Mouse (Mus musculus): ENCODE results near the gene Efcab7.

Efcab7 gene

DNA sequence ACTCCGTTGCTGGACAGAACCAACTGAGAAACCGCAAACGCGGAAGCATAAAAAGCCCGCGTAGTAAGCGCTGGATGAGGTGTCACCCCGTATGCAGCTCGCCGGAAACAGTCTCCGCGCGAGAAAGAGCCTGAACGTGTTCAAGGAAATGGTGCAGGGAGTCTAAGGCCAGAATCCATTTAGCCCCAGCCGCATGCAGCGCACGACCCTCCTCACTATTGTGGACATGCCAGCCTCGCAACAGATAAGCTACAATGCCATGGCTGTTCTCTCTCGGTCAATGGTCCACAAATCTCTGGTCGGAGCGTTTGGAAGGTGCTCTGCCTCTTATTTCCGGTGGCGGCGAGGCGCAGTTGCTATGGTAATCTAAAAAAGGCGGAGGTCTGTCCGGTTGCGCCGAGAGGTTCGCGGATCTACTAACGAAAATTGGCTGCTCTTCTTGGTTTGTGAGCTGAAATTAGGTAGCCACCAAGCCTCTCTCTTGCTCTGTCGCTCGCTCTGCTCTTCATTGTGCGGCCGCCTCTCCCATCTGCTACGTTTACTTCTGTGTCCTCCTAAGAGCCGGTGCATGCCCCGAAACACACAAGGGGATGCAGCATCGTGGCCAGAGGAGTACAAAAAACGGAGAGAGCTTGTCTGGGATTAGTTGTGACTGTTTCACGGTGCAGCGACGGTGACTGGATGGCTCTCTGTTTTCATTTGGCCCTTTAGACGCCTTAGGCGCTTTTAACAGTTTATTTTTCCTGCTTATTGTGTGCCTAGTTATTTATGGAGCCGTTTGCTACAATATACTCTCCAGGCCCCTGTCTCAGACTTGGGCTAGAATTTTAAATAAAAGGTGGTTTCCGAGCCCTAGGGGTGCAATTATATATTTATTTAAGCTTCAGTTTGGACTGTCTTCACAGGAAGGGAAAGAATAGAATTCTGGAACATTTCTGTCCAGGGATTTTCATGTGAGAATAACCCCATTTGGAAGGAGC, at the start of gene Efcab7:
Efcab7 (plus strand) TSS at position 105 of the 980 bp plus-strand sequence.
- DNase-seq (ENCODE audit: extremely low spot score): peak; percentile 91

GRCm38 (mm10) chr4:99792365-99792764, 36.6 kb upstream of the Efcab7 start:
- no peak for DNase-seq (ENCODE audit: extremely low spot score)

- DNase-seq (ENCODE audit: extremely low spot score): no peak
Observed at GRCm38 (mm10) chr4:99816697-99817460, 12.1 kb upstream of the Efcab7 start.

DNA sequence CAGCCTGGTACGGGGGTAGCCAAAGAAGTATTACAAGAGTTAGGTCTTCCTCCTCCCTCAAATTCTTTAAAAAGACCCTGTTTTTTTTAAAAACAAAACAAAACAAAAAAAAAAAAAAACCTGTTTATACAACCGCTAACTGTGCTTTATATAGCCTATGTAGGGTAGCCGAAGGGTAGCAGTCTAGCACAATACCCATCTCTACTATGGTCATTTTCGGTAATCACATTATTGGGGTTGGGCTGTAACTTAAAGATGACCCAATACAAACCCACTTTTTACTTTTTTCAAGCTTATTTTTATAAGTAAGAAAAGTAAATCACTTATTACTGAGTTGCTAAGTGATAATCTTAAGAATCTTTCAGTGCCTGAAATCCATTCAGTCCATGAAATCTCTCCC, 661 bp upstream of the Efcab7 start:
- no peak for DNase-seq (ENCODE audit: extremely low spot score)

DNA sequence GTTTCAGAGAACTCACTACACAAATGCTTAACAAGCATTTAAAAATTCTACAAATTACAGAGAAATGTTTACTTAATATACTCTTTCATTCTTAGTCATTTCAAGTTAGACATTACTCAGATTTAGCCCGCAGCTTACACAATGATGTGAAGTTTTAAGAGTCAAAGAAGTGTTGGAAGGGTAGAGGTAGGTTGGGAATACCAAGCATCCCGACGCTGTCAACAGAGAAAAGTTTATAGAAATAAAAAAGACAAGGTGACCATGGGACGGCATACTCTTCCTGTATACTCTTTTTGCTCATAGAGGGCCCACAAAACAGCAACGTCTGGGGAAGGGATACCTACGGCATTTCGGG, 282 bp upstream of the Efcab7 start:
- no peak for DNase-seq (ENCODE audit: extremely low spot score)

DNA sequence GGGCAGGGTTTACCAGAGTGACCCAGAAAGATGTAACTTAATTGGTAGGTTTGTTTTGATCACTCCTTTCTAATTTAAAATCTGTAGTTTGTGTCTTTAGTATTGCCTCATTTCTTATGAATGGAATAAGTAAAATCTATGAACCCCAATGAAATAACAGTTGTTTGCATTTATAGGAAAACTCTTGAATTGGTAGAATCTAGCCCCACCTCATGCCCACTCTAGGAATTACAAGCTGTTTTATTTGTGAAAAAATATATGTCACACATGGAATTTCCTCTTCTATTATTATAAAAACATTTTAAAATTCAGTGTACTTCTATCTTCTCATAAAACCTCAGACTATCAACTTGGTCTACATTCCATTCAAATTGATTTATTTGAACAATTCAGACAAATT, 52.9 kb downstream of the Efcab7 start:
- peak; percentile 18 for DNase-seq (ENCODE audit: extremely low spot score)

DNA sequence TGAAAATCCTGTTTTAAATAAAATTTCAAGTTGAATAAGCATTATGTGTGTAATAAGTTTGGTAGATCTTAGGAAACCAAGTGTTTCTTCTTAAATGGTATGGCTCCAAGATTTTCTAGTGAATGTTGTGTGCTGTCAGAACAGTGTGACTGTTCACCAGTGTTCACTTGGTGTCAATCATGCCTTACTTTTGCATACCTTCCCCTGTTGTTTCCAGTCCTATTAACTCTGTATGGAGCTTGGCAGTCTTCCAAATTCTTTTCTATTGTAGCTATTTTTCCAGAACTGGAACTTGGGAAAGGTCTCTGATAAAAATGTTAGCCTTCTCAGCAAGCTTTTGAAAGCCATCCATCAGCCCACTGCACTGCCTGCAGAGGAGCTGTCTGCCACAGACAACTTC, 53.4 kb downstream of the Efcab7 start:
- no peak for DNase-seq (ENCODE audit: extremely low spot score)

- DNase-seq (ENCODE audit: extremely low spot score): no peak
Observed at GRCm38 (mm10) chr4:99913894-99914451, 85.0 kb downstream of the Efcab7 start.

DNA sequence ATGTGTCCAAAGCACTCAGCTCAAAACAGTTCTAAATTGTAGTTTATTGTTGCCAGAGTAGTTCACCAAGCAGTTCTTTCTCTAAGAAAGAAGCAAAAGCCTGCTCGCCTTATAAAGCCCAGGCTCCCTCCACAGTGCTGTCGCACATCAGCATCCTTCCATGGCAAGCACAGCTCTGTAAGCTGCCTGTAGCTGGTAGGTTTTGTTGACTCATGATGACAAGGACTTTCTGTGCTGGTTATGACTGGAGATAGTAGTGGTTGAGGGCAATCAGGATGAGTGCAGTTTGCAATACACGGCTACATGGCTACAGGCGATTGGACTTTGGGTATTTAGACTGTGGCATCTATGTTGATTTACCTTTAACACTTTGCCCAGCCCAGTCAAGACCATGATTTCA, 97.4 kb downstream of the Efcab7 start:
- no peak for DNase-seq (ENCODE audit: extremely low spot score)

GRCm38 (mm10) chr4:99928521-99928920, 99.5 kb downstream of the Efcab7 start:
- no peak for DNase-seq (ENCODE audit: extremely low spot score)

DNA sequence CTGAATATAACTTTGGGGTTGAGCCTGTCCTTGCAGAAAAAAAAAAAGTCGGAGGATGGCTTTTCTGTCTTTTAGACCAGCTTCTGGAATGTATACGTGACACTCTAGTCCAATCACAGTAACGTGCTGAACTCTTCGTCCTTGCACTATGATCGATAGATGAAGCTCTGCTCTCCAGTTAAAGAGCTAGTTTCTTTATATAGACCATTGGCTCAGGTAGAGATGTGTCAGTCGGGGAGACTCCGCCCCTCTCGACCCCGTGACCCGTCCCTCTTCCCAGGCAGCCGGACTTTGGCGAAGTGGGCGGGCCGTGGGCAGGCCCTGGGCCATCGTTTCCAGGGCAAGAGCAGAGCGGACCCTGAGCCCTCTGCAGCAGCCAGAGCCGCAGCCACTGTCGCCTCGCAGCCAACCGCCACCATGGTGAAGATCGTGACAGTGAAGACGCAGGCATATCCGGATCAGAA, 100.2 kb downstream of the Efcab7 start, which contains the start of gene Pgm1:
Pgm1 (plus strand) TSS at position 266 of the 464 bp plus-strand sequence.
- no peak for DNase-seq (ENCODE audit: extremely low spot score)

DNA sequence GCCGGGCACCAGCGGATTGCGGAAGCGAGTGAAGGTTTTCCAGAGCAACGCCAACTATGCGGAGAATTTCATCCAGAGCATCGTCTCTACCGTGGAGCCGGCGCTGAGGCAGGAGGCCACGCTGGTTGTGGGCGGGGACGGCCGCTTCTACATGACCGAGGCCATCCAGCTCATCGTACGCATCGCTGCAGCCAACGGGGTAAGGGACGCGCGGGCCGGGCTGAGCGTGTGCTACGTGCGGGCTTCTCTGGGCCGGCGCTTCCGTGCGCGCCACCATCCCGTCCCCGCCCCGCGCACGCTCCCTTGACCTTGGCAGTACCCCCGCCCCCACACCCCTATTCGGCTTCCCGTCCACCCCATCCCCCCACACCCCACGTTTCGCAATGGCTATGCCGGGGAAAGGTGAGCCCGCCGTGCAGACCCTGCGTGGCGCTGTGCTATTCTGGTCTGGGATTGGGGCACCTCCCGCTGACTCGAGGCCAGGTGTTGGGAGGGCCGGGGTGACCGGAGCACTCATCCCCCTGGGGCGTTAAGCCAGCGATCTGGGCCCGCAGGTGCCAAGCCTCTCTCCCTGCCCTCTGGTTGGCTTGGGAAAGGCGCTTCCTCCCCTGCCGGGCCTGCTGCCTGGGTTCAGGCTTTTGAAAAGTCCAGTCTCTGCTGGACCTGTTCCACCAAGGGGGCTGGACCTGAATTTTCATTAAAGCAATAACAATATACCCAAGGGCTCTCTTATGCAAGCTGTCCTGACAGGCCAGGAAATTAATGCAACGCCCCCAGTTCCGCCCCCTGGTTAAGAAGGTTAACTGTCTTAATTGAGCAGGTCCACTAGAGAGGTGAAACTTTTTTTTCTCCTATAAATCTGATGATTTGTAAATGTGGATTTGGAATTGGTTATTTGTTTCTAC, 100.9 kb downstream of the Efcab7 start, which contains the start of gene Itgb3bp:
Itgb3bp (minus strand) TSS at position 201 of the 905 bp plus-strand sequence.
- DNase-seq (ENCODE audit: extremely low spot score): peak; percentile 86

- DNase-seq (ENCODE audit: extremely low spot score): no peak
Observed at GRCm38 (mm10) chr4:99930518-99931239, 101.7 kb downstream of the Efcab7 start.

- DNase-seq (ENCODE audit: extremely low spot score): no peak
Observed at GRCm38 (mm10) chr4:99931240-99931580, 102.2 kb downstream of the Efcab7 start.

- no peak for DNase-seq (ENCODE audit: extremely low spot score)
Observed at GRCm38 (mm10) chr4:99931807-99932206, 102.8 kb downstream of the Efcab7 start.

DNA sequence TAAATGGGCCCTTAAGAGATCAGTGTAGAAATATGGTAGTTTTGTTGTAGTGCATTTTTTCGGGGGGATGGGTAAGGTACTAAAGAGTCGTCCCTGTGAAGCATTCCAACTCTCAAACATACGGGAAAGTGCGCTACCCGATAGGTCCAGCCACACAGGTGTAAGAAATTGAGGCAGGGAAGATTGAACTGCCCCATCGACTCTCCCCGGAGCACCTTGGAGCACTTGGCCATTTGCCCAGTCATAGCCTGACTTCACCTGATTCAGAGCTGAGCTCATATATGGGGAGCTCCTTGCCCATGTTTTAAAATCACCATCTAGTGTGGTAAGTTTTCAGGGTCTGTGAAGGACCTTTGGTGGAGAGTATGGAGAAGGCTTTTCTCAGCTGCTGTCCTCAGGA, 105.9 kb downstream of the Efcab7 start:
- DNase-seq (ENCODE audit: extremely low spot score): no peak

GRCm38 (mm10) chr4:99936278-99936677, 107.3 kb downstream of the Efcab7 start:
- DNase-seq (ENCODE audit: extremely low spot score): no peak

- no peak for DNase-seq (ENCODE audit: extremely low spot score)
Observed at GRCm38 (mm10) chr4:99939711-99940505, 110.9 kb downstream of the Efcab7 start.

DNA sequence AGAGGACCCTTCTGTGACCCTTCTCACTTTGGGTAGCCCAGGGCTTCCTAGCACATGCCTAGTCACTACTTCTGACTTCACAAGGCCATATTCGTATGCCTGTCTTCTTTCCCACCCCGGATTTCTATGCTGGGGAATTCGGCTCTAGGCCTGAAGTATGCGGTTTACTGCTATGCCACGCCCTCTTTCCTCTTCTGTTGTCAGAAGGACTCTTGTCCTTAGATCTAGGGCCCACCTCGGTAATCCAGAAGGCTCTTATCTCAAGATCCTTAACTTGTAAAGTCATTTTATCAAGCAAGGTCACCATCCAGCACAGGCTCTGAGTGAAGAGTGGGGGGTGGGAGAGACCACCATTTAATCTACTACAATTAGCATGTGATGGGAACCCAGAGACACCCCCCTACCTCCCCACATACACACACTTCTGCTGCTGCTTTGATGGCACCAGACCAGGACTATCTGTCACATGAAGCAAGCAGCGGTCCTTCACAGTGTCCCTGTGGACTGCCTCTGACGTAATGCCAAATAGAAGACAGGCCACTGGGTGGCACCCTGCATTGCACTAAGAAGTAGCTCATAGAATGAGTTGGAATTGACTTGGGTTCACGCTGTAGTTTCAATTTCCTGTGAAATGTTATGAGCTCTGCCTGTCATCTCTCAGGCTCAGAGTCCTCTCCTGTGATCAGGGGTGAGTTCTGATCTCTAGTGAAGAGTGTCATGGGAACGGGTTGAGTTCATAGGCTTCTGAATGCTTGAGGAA, 112.8 kb downstream of the Efcab7 start:
- no peak for DNase-seq (ENCODE audit: extremely low spot score)

Data from embryo, embryonic 9.5 days (tissue).